Mouse (Mus musculus) heart, embryonic 11.5 days (tissue): ENCODE measurements at regions not wholly inside any gene's neighbourhood (a gene's known extent, or its start where the extent isn't known, plus 50 kb on each side); places are given as distances from the start of the nearest gene placed in this dataset.

ENCODE experiments used
- ATAC-seq: fragments of 200-750 bp; cut with Nextera tagmentation; replicated peaks from 2 replicates; pipeline ENCODE4 v1.8.0; 2017; ENCODE audit warnings: moderate library complexity; ENCODE audit not compliant: insufficient number of reproducible peaks, low FRiP score, low TSS enrichment
- H3K27ac ChIP-seq: fragments of 300-500 bp; sonication (generic); 2 replicates; pipeline ENCODE4 v1.5.1; 2014; ENCODE audit warnings: mild to moderate bottlenecking, low read depth, low read length
- H3K27me3 ChIP-seq: fragments of 300-500 bp; sonication (generic); 2 replicates; pipeline ENCODE4 v1.6.1; 2014; ENCODE audit warnings: mild to moderate bottlenecking, low read length, mixed read lengths; ENCODE audit not compliant: control insufficient read depth, insufficient read depth
- H3K36me3 ChIP-seq: fragments of 300-500 bp; sonication (generic); 2 replicates; pipeline ENCODE4 v1.6.1; 2014; ENCODE audit warnings: mild to moderate bottlenecking, low read length, moderate library complexity, mixed read lengths; ENCODE audit not compliant: control insufficient read depth, insufficient read depth
- H3K4me1 ChIP-seq: fragments of 300-500 bp; sonication (generic); 2 replicates; pipeline ENCODE4 v1.6.1; 2014; ENCODE audit warnings: low read length; ENCODE audit not compliant: control insufficient read depth, insufficient read depth
- H3K4me2 ChIP-seq: fragments of 300-500 bp; sonication (generic); 2 replicates; pipeline ENCODE4 v1.6.1; 2014; ENCODE audit warnings: mild to moderate bottlenecking, moderate library complexity
- H3K4me3 ChIP-seq: fragments of 300-500 bp; sonication (generic); 2 replicates; pipeline ENCODE4 v1.5.1; 2014; ENCODE audit warnings: low read depth, low read length
- H3K9ac ChIP-seq: fragments of 300-500 bp; sonication (generic); 2 replicates; pipeline ENCODE4 v1.6.1; 2014; ENCODE audit warnings: mild to moderate bottlenecking, low read depth, low read length, moderate library complexity
- H3K9me3 ChIP-seq: fragments of 300-500 bp; sonication (generic); replicated peaks from 2 replicates; pipeline ENCODE4 v1.6.1; 2016; ENCODE audit warnings: low read length; ENCODE audit not compliant: control insufficient read depth
- WGBS: fragments of 180-500 bp; shearing (Covaris S2); extraction: QIAGEN DNeasy Blood & Tissue Kit; methylation state at CpG from one replicate; pipeline ENCODE4 v1.1.7; 2014; ENCODE audit not compliant: insufficient replicate concordance; 5-methylcytosine and 5-hydroxymethylcytosine counted together

GRCm38 (mm10) chr3:40123558-40124236 is 407.4 kb upstream of the Intu start:
- 77% methylated on average over 9 of the region's 9 CpGs for WGBS

DNA sequence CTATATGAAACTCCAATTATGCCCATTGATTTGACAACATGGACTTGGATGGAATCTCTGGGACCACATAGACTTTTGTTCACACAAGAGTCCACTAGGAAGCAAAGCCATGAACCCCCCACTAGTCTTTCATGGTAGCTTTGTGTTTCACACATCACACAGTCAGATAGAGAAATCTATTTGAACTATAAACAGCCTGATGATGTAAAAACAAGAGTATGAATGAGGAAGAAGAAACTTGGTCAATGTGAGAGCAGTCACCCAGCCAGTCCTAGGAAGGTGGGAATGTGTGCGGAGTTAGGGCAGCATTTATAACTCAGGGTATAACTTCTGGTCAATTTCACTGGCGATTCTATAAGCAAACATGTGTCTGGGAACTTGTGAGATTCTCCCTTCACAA is 404.2 kb upstream of the Intu start:
- H3K4me2 ChIP-seq, result no peak overlapping the region
- no peak for ATAC-seq
- no peaks in the 10 kb centered on the region for H3K9me3 ChIP-seq
- no peaks in the 10 kb centered on the region for H3K36me3 ChIP-seq
- H3K27me3 ChIP-seq, result 0 out of 2 replicates have a peak, but pooled peaks cover 2% of the 10 kb centered on the region
- no peaks in the 10 kb centered on the region for H3K4me1 ChIP-seq
- no peak overlapping the region for H3K4me3 ChIP-seq
- 79% methylated on average over 2 of the region's 2 CpGs for WGBS
- H3K9ac ChIP-seq, result no peak overlapping the region
- no peak overlapping the region for H3K27ac ChIP-seq

More at GRCm38 (mm10) chr3:40123558-40124236, 407.4 kb upstream of the Intu start:
- no peaks in the 10 kb centered on the region for H3K36me3 ChIP-seq
- no peak overlapping the region for H3K4me2 ChIP-seq
- H3K27me3 ChIP-seq, result peaks cover 5% of the 10 kb centered on the region; the same call in 1 of the 2 replicates
- 0 out of 2 replicates have a peak, but pooled peaks cover 3% of the 10 kb centered on the region for H3K4me1 ChIP-seq
- no peak for ATAC-seq
- H3K4me3 ChIP-seq, result no peak overlapping the region
- no peak overlapping the region for H3K9ac ChIP-seq
- H3K9me3 ChIP-seq, result no peaks in the 10 kb centered on the region
- H3K27ac ChIP-seq, result no peak overlapping the region

DNA sequence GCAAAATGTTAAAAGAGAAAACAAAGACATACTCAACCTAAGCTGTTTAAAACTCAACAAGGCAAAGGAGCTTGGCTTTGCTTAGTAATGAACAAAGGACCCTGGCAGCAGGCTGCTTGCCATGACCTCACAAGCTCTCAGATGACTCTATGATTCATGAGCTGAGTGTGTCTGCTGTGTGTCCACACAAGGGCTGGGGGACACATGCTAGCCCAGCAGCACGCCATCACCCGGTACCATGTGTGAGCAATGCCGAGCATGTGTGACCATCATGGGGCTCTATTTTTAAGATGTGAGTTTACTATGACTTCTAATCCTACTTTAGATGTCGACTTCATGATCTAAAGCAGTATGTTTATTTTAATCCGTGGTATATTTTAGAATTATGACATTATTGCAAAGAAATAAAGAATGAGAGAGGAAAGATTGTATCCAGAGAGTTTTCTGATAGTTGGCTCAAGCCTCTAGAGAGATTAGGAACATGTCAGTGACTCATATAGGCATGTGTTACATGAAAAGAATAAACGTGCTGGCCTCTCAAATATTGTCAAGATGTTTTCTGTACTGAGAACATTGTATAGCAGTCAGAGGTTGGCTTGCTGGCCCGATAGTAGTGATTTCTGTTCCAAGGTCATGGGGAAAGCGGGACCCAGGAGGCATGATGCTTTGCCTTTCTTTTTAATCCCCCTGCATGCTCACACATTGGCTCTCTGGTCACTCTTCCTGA is 400.1 kb upstream of the Intu start:
- no peak overlapping the region for H3K9ac ChIP-seq
- WGBS, result 76% methylated on average over 8 of the region's 8 CpGs
- ATAC-seq, result no peak
- no peaks in the 10 kb centered on the region for H3K4me1 ChIP-seq
- no peaks in the 10 kb centered on the region for H3K27me3 ChIP-seq
- no peak overlapping the region for H3K4me2 ChIP-seq
- H3K36me3 ChIP-seq, result no peaks in the 10 kb centered on the region
- H3K9me3 ChIP-seq, result no peaks in the 10 kb centered on the region
- no peak overlapping the region for H3K4me3 ChIP-seq
- H3K27ac ChIP-seq, result no peak overlapping the region

DNA sequence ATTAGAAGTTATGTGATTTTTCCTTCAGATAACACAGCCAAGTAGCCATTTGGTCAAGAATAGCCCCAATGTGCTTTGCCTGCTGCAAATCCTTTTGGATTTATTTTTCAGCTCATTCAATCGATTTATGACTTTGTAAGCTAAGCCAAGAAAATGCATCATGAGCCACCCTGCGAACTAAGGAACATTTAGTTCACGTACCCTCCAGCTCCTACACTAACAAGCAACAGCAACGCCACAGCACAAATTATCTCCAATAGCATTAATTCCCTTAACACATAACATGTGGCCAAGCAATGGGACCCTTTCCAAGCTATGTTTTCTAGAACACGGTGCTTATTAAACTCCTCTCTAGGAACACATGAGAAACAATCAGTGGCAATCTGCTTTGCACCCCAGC is 392.4 kb upstream of the Intu start:
- H3K4me2 ChIP-seq, result no peak overlapping the region
- H3K9me3 ChIP-seq, result no peaks in the 10 kb centered on the region
- H3K9ac ChIP-seq, result no peak overlapping the region
- no peaks in the 10 kb centered on the region for H3K27me3 ChIP-seq
- ATAC-seq, result no peak
- H3K36me3 ChIP-seq, result no peaks in the 10 kb centered on the region
- H3K27ac ChIP-seq, result no peak overlapping the region
- H3K4me3 ChIP-seq, result no peak overlapping the region
- no peaks in the 10 kb centered on the region for H3K4me1 ChIP-seq
- 83% methylated on average over 5 of the region's 5 CpGs for WGBS

- Histone ChIP-seq H3K27me3 (no peaks in the 10 kb centered on the region), H3K4me2 (no peak overlapping the region), H3K9ac (no peak overlapping the region), H3K36me3 (no peaks in the 10 kb centered on the region), H3K27ac (no peak overlapping the region), H3K9me3 (no peaks in the 10 kb centered on the region), H3K4me1 (no peaks in the 10 kb centered on the region), H3K4me3 (no peak overlapping the region)
- ATAC-seq, result no peak
- 85% methylated on average over 5 of the region's 5 CpGs for WGBS
Measured at GRCm38 (mm10) chr3:40142229-40142628, 388.9 kb upstream of the Intu start.

DNA sequence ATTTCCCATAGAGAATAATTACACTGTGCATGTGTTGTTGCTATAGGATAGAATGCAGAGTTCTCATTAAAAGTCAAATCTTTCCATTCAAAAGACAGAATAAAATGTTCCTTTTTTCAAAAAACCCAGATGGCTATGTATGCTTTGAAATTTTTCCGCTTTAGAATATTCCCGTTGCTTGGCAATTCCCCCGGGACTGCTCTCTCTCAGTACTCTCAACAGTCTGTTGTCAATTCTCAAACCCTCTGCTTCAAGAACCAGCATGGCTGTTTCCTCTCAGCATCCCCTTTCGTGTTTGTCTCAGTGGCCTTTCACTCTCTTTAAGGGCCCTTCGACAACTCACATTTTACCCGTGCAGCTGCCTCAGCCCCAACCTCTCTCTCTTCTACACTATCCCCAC is 372.5 kb upstream of the Intu start:
- Histone ChIP-seq H3K36me3 (no peaks in the 10 kb centered on the region), H3K27ac (no peak overlapping the region), H3K4me3 (no peak overlapping the region), H3K9ac (no peak overlapping the region), H3K4me1 (no peaks in the 10 kb centered on the region), H3K4me2 (no peak overlapping the region), H3K9me3 (no peaks in the 10 kb centered on the region), H3K27me3 (no peaks in the 10 kb centered on the region)
- ATAC-seq, result no peak
- 71% methylated on average over 6 of the region's 6 CpGs for WGBS

DNA sequence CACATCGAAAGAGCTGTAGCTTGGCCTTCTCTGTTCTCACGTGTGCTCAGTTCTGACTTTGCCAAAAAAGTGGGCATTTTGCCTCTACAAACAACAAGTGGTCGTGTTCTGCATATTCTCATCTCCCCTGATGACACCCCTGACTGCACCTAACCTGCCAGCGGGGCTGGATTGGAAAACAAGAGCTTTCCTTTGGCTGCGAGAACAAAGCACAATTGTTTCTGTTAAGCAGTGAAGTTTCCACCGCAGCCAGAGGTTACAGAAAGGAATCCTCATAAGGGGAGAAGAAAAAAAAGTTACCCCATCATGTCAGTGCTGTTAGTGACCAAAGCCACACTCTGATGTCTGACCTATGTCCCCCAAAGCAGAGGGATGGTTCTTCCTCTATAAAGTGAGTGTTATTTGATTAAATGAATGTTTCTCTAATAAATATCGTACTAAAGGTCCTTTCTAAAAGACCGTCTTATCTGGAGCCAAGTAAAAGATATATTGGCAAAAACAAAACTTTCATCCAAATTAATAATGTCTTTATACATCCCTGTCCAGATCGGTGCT is 371.4 kb upstream of the Intu start:
- 60% methylated on average over 9 of the region's 9 CpGs for WGBS
- Histone ChIP-seq H3K4me3 (no peak overlapping the region), H3K27me3 (no peaks in the 10 kb centered on the region), H3K4me2 (no peak overlapping the region), H3K27ac (no peak overlapping the region), H3K4me1 (no peaks in the 10 kb centered on the region), H3K9me3 (no peaks in the 10 kb centered on the region), H3K9ac (no peak overlapping the region), H3K36me3 (no peaks in the 10 kb centered on the region)
- no peak for ATAC-seq

DNA sequence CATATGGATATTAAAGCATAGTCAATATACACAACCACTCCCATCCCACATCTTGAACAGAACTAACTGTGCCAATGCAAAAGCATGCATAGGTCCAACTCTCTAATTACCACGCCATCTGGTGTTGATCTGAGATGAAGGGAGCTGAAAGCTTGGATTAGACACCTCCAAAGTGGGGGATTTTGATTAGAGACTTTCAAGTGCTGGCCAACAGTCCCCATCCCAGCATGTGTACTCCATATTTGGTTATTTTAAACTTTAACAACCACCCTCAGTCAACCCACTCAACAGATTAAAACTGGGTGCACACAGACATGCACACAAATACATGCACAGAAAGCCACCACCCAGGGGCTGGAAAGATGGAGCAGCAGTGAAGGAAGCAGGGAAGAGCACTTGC is 366.9 kb upstream of the Intu start:
- H3K4me1 ChIP-seq, result no peaks in the 10 kb centered on the region
- H3K4me3 ChIP-seq, result no peak overlapping the region
- ATAC-seq, result no peak

More for the DNA sequence above, 366.9 kb upstream of the Intu start:
- 64% methylated on average over 1 of the region's 1 CpGs for WGBS
- Histone ChIP-seq H3K9me3 (no peaks in the 10 kb centered on the region), H3K9ac (no peak overlapping the region), H3K4me2 (no peak overlapping the region), H3K27ac (no peak overlapping the region), H3K36me3 (no peaks in the 10 kb centered on the region), H3K27me3 (no peaks in the 10 kb centered on the region)
